Mouse (Mus musculus) heart, postnatal 14 days (tissue): ENCODE data around the gene Adgrv1. TPM values are rescaled to one million over a fixed set of nuclear protein-coding genes. Genes with fewer than 3 reads are reported as not detected.
"Not testable (repeated sequence)": the region's sequence is repeated elsewhere in the genome, so short reads cannot be mapped to it uniquely, and the experiment has no call there.

Source experiments
- DNase-seq, 2 experiments: peaks; one replicate each; pipeline ENCODE4 v3.0.0; 2021 to 2022
- intact Hi-C: fragments of 180-260 bp; cut with DNase I; formaldehyde crosslinking; loops from one replicate; pipeline ENCODE4 v1.15.1; 2025
- total RNA-seq, 2 experiments: library from RNA; stranded (reverse); gene quantifications; 2 replicates each; pipeline ENCODE4 v1.2.3; 2021

The Adgrv1 gene
- total RNA-seq, 2 experiments from 2014 or later: 0.14 to 0.34 TPM

- intact Hi-C loops: no loop called here
- DNase-seq: no peak
Observed at GRCm38 (mm10) chr13:81629395-81629794, 3.6 kb downstream of the Adgrv1 start.

DNA sequence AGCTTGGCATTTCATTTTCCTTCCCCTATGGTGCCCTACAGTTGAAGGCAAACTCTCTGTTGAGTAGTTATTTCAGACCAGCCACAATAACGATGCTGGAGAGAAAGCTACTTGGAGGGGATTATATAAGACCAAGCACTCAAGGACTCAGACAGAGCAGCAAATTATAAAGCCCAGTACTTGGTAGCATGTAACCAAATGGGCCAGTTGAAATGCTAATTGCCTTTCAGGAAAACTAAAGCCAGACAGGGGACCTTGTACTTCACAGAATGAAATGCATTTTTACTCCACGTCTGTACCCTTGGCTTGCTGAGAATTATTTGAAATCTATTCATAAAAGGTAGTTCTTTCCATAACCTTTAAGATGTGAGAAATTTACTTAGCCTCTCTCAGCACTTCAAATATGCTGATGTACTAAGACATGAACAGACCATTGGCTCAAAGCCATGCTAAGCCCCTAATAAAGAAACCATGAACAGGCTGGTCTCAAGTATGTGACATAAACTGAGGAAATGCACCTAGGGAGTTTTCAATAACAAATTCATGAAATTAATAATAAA is 4.2 kb downstream of the Adgrv1 start:
- no peak for DNase-seq
- intact Hi-C loops: no loop called here

DNA sequence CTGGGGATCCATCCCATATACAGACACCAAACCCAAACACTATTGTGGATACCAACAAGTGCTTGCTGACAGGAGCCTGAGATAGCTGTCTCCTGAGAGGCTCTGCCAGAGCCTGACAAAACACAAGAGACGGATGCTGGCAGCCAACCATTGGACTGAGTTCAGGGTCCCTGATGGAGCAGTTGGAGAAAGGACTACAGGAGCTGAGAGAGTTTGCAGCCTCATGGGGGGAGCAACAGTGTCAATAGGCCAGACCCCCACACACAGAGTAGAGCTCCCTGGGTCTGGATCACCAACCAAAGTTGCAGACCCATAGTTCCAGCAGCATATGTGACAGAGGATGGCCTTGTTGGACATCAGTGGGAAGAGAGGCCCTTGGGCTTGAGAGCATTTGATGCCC is 5.1 kb downstream of the Adgrv1 start:
- not testable (repeated sequence) for DNase-seq

GRCm38 (mm10) chr13:81610349-81610748 is 22.6 kb downstream of the Adgrv1 start:
- DNase-seq: no peak
- intact Hi-C loops: no loop called here

More for the DNA sequence above, 5.1 kb downstream of the Adgrv1 start:
- intact Hi-C loops: not testable (repeated sequence)

DNA sequence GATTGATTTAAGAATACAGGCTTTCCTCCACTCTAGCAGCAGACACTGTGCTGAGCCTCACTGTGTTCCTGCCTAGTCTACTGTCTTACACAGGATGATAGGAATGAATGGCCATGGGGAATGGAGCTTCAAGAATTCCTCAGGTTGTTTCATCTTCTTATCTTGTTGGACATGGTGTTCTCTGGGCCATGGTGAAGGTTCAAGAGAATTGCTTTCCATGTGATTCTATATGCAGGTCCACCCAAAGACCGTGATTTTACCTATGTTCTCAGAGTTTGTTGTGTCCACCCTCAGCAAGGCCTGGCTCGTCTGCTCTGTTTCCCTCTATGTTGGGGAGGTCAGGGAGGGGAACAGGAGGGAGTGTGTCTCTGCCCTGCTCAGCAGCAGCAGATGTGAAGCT is 26.0 kb downstream of the Adgrv1 start:
- DNase-seq: no peak
- intact Hi-C loops: no loop called here

GRCm38 (mm10) chr13:81596910-81597607 is 35.9 kb downstream of the Adgrv1 start:
- intact Hi-C loops: no loop called here
- DNase-seq: no peak

DNA sequence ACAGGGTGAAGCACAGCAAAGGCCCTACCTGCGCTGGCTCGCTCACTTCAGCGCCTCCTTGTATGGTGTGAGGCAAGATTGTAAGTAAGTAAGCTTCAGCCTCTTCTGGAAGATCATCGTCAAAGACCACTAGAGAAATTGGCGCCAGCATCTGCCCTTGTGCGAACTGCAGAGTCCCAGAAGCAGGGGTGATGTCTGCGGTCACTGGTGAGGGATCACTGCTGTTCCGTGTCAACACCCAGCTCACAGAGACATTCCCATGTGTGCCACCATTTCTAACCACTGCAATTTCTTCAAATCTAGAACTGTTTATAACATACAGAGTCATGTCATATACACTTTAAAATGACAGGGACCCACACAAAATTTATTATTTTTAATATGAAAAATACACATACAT is 54.3 kb downstream of the Adgrv1 start:
- intact Hi-C loops: no loop called here
- no peak for DNase-seq

DNA sequence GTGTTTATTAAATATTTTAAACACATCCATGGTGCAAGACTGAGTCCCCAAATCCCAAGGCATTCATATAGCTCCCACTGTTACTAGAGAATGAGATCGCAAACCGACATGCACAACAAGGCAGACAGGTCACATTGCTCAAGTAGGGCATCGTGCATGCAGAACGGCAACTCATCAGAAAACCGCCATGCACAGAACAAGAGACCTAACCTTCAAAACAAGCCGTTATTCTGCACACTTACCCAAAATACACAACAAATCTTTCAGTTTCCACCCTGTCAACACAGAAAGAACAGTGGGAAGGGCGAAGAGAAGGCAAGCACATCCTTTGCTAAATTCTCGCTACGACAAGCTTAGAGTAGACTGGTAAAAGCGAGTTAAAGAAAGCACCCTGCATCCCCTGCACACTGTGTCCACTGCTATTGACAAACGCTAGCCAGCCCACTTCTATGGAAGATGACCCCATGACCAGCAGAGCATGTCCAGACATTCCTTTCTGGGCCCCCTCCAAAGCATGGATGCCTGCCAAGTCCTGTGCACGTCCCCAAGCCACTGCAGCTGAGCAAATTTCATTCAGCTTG is 62.6 kb downstream of the Adgrv1 start:
- intact Hi-C loops: no loop called here
- peak; percentile 20 to 39 for DNase-seq

- no peak for DNase-seq
- intact Hi-C loops: no loop called here
Observed at GRCm38 (mm10) chr13:81550024-81550423, 82.9 kb downstream of the Adgrv1 start.

GRCm38 (mm10) chr13:81534916-81535315 is 98.0 kb downstream of the Adgrv1 start:
- intact Hi-C loops: no loop called here
- no peak for DNase-seq

GRCm38 (mm10) chr13:81526687-81527086 is 106.3 kb downstream of the Adgrv1 start:
- no peak for DNase-seq
- intact Hi-C loops: no loop called here

DNA sequence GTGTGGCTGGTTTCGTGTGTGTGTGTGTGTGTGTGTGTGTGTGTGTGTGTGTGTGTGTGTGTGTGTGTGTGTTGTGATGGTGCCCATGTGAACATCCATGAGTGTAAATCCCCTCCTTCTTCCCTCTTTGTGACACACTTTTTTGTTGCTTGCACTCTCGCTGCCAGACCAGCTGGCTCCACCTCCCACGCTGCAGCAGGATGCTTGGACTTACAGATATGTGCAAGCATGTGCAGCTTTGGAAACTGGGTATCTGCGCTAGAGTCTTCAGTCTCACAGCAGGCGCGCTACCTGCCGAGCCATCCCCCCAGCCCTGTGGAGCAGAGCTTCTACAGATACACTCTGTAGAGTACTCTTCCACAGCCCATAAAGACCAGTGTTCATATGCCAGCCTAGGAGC is 122.8 kb downstream of the Adgrv1 start:
- DNase-seq: no peak
- intact Hi-C loops: no loop called here

DNA sequence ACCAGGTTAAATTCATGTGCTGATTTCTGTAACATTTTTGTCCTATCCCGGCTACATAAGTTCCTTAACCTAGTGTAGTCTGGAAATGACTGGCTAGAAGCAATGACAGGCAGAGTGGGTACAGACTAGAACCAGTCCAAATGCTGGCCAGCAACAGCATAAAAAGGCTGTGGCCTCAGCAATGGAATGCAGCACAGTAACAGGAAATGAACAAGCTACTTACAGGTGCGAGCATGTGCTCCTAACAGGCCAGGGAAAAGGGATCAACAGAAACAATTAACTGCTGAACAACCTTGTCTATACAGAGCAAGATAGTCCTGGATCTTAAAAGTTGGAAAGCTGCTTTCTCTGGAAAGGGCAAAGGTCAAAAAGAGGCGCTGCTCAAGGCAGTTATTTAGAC is 135.9 kb downstream of the Adgrv1 start:
- intact Hi-C loops: no loop called here
- DNase-seq: no peak

DNA sequence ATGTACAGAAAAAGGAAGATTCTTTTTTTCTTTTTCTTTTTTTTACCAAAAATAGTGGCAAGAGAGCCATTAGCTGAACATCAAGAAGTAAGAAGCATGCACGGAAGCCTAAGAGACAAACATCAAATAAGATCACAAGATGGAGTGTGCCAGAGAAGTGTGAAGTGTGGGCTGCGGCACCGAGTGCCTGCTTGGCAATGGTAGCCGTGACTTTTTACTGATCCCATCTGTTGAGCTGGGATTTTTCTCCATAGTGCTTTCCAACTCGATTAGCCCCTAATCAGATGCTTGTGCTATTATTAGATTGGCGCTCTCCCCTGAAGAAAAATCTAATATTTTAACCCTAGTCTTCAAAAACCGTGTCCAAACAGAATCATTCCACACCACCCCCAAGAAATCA is 141.0 kb downstream of the Adgrv1 start:
- intact Hi-C loops: no loop called here
- no peak for DNase-seq

DNA sequence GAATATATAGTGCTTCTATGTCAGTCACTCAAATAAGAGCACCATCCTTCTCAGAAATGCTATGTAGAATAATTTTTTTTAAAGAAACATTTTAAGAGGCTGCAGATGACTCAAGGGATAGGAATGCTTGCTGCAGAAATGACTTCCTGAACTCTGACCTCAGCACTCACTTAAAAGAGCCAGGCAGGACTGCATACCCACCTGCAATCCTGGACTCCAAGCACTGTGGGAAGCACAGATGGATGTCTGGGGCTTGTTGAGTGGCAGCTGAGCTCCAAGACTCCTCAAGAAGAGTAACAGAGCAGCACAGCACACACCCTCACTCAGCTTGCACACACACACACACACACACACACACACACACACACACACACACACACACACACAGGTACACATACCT is 146.0 kb downstream of the Adgrv1 start:
- intact Hi-C loops: no loop called here
- no peak for DNase-seq

GRCm38 (mm10) chr13:81473750-81474149 is 159.2 kb downstream of the Adgrv1 start:
- no peak for DNase-seq
- intact Hi-C loops: no loop called here

DNA sequence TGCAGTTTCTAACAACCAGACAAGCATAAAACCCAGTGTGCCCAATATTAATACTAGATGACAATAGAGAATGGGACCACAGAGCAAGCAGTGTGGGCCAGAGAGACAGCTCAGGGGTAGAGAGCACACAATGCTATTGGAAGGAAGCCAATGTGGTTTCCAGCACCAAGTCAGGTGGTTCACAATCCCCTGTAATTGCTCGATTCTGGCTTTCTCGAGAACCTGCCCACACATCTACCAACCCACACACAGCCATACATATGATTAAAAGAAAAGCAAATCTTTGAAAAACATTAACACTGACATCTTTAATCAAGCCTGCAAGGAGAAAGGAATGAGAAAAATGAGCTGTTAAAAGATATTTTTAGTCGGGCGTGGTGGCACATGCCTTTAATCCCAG is 166.3 kb downstream of the Adgrv1 start:
- no peak for DNase-seq
- intact Hi-C loops: no loop called here

DNA sequence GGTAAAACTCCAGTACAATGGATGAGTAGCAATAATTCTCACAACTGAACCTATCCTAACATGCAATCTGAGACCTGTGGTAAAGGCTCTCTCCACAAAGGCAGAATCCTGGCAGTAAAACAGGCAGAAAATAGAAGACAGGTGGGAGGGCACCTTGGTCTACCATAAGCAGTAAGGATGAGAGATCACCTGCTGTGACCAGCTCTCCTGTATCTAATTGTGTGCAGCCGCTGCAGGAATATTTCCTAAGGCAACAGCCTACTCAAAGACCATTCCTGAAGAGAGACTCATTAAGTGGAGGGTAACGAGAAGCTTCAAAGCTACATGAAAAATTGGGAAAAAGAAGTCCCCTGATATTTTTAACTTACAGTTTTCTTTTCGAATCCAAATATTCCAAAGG is 167.2 kb downstream of the Adgrv1 start:
- no peak for DNase-seq
- intact Hi-C loops: no loop called here

- intact Hi-C loops: no loop called here
- DNase-seq: no peak
Observed at GRCm38 (mm10) chr13:81449630-81450029, 183.3 kb downstream of the Adgrv1 start.

- DNase-seq: no peak
- intact Hi-C loops: no loop called here
Observed at GRCm38 (mm10) chr13:81449198-81449597, 183.8 kb downstream of the Adgrv1 start.

GRCm38 (mm10) chr13:81441412-81441811 is 191.5 kb downstream of the Adgrv1 start:
- intact Hi-C loops: no loop called here
- no peak for DNase-seq

- DNase-seq: peak; percentile 72 to 86
- intact Hi-C loops: loop anchor here (1.0 to 5.0 kb wide), 2 partner anchors 203 to 321 kb away; no protein-coding TSS in a partner anchor
Observed at GRCm38 (mm10) chr13:81439390-81440025, 193.4 kb downstream of the Adgrv1 start.
